Mouse (Mus musculus) stomach, postnatal 0 days (tissue): ENCODE data around the gene Peg10. TPM values are rescaled to one million over a fixed set of nuclear protein-coding genes. Genes with fewer than 3 reads are reported as not detected.

ENCODE experiments used
- ATAC-seq: fragments of 200-750 bp; cut with Nextera tagmentation; 2 replicates; pipeline ENCODE4 v1.8.0; 2017; ENCODE audit not compliant: low FRiP score, low TSS enrichment
- DNase-seq: peaks from one replicate; pipeline ENCODE4 v3.0.0-alpha.2; 2016; ENCODE audit warnings: low spot score
- H3K27ac ChIP-seq: fragments of 300-500 bp; sonication (generic); replicated peaks from 2 replicates; pipeline ENCODE4 v1.5.1; 2014; ENCODE audit warnings: mild to moderate bottlenecking, control low read depth
- H3K27me3 ChIP-seq: fragments of 300-500 bp; sonication (generic); 2 replicates; pipeline ENCODE4 v1.6.1; 2014; ENCODE audit warnings: low read length; ENCODE audit not compliant: control insufficient read depth, insufficient read depth
- H3K36me3 ChIP-seq: fragments of 300-500 bp; sonication (generic); 2 replicates; pipeline ENCODE4 v1.6.1; 2014; ENCODE audit warnings: low read length, mixed read lengths; ENCODE audit not compliant: control insufficient read depth, insufficient read depth
- H3K4me1 ChIP-seq: fragments of 300-500 bp; sonication (generic); replicated peaks from 2 replicates; pipeline ENCODE4 v1.6.1; 2014; ENCODE audit warnings: antibody characterized with exemption; ENCODE audit not compliant: control insufficient read depth, insufficient read depth
- H3K4me2 ChIP-seq: fragments of 300-500 bp; sonication (generic); replicated peaks from 2 replicates; pipeline ENCODE4 v1.6.1; 2014; ENCODE audit warnings: low read depth, mild to moderate bottlenecking, control low read depth, moderate library complexity
- H3K4me3 ChIP-seq: fragments of 300-500 bp; sonication (generic); 2 replicates; pipeline ENCODE4 v1.5.1; 2014; ENCODE audit warnings: low read depth, low read length, control low read depth
- H3K9ac ChIP-seq: fragments of 300-500 bp; sonication (generic); 2 replicates; pipeline ENCODE4 v1.6.1; 2014; ENCODE audit warnings: mild to moderate bottlenecking, low read length, control low read depth, mixed read lengths
- H3K9me3 ChIP-seq: fragments of 300-500 bp; sonication (generic); 2 replicates; pipeline ENCODE4 v1.6.1; 2016; ENCODE audit warnings: low read length; ENCODE audit not compliant: control insufficient read depth
- CTCF ChIP-seq: IDR thresholded peaks from 2 replicates; pipeline ENCODE4 v1.5.1; 2016; ENCODE audit warnings: antibody characterized with exemption, low read depth, mild to moderate bottlenecking, moderate library complexity
- EP300 ChIP-seq: optimal IDR thresholded peaks from 2 replicates; pipeline ENCODE3; 2016; ENCODE audit warnings: antibody characterized with exemption
- WGBS: fragments of 180-500 bp; shearing (Covaris S2); extraction: QIAGEN DNeasy Blood & Tissue Kit; methylation state at CpG from one replicate; pipeline ENCODE4 v1.1.7; 2014; 5-methylcytosine and 5-hydroxymethylcytosine counted together
- polyA plus RNA-seq: library from polyadenylated mRNA; unstranded; fragments of >200 nt; fragmentation: Nextera tagmentation; extraction: Ambion mirVana; gene quantifications from 2 replicates; pipeline ENCODE4 v1.2.1, GENCODE M21; 2015

Gene Peg10
- polyA plus RNA-seq, 1 experiment from 2014 or later = 0.55 TPM

DNA sequence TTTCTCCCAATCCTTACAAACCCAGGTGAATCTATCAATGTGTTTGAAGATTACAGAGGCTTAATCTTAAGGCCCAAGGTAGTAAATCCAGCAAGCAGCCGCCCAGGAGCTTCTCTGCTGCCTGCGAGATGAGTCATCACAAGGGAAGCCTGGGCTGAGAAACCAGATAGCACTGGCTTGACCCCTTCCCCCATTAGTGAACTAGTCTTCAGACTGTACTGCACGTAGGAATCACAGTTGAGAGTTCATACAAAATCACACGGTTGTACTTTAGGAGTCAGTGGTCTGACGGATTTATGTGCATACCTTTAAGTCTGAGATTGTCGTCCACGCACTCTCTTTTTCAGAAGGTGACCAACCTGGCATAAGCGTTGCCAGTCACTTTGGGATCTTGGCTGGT lies 13.9 kb upstream of the Peg10 start:
- H3K27me3 ChIP-seq = no peaks in the 10 kb centered on the region
- no peaks in the 10 kb centered on the region for H3K36me3 ChIP-seq
- ATAC-seq (no peak), DNase-seq (no peak)
- no peak overlapping the region for H3K9ac ChIP-seq
- no peaks in the 10 kb centered on the region for H3K9me3 ChIP-seq
- 57% methylated on average over 8 of the region's 8 CpGs for WGBS
- no peak overlapping the region for H3K27ac ChIP-seq
- no peak overlapping the region for H3K4me2 ChIP-seq
- TF ChIP-seq EP300 = no peak
- TF ChIP-seq CTCF = no peak
- H3K4me3 ChIP-seq = no peak overlapping the region
- no peaks in the 10 kb centered on the region for H3K4me1 ChIP-seq

DNA sequence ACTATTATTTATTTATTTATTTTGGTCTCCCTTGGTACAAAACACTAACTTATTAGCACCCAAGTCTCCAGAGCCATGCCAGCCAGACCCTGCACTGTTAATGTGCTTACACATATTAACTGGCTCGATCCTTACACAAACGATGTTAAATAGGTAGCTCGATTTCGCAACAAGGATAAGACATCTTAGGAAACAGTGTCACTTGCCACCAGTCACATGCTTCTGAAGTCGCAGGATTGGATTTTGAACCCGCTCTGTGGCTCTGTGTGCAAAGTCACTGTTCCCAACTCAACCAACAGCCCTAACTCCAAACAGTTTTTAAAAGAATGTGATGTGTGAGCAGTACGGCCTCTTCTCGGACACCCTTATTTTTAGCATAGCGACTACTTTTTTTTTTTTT lies 10.7 kb upstream of the Peg10 start:
- Histone ChIP-seq H3K27me3 (no peaks in the 10 kb centered on the region), H3K27ac (no peak overlapping the region), H3K4me2 (no peak overlapping the region), H3K4me3 (no peak overlapping the region), H3K4me1 (no peaks in the 10 kb centered on the region), H3K9ac (no peak overlapping the region), H3K9me3 (no peaks in the 10 kb centered on the region), H3K36me3 (no peaks in the 10 kb centered on the region)
- WGBS = 85% methylated on average over 9 of the region's 9 CpGs
- DNase-seq (no peak), ATAC-seq (no peak)
- no peak for TF ChIP-seq EP300
- no peak for TF ChIP-seq CTCF

DNA sequence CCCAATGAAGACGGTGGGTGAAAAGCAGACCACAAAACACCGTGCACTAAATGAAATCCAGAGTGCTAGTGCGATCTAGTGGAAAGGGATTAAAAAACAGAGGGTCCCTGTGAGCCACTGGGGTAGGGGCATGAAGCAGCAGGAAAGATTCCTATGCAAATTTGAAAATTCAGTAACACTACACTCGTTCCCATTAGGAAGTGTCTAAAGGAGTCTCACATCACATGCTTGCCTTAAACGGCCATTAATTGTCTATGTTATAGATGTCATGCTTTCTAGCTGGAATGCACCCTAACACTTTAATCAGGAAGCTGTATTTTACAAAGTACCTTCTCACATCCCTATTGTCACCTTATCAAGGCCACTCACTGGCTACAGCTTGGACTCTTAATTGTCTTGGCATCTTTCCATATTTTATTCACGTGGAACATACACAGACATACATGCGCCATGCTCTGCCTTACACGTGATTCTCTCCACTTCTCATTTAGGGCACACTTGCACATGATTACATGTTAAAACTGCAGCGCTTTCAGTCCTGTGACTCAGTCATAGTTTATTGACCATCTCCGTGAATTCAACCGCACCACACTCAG lies 9.0 kb upstream of the Peg10 start:
- Histone ChIP-seq H3K36me3 (no peaks in the 10 kb centered on the region), H3K9ac (no peak overlapping the region), H3K4me2 (no peak overlapping the region), H3K9me3 (no peaks in the 10 kb centered on the region), H3K27me3 (no peaks in the 10 kb centered on the region), H3K27ac (no peak overlapping the region), H3K4me1 (no peaks in the 10 kb centered on the region), H3K4me3 (no peak overlapping the region)
- 68% methylated on average over 11 of the region's 11 CpGs for WGBS
- no peak for DNase-seq
- ATAC-seq = no peak
- TF ChIP-seq EP300 = no peak
- no peak for TF ChIP-seq CTCF

DNA sequence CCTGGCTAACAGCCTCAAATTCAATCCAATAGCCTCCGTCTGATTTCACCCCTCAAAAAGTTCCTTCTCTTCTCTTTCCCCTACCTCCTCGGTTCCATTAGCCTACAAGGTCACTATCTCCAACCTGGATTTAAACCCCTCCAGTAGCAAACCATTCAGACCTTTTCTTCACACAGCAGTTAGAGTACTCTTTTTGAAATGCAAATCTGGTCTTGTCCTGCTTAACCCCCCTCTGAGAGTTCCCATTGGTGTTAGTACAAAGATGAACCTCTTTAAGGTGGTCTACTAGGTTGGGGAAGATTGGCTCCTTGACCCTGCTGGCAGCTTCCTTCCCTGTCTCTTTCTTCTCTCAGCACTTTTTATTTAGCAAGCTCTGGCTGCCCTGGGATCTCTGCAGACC lies 8.4 kb upstream of the Peg10 start:
- H3K27me3 ChIP-seq = no peaks in the 10 kb centered on the region
- no peak overlapping the region for H3K9ac ChIP-seq
- DNase-seq (no peak), ATAC-seq (no peak)
- no peak overlapping the region for H3K27ac ChIP-seq
- H3K4me3 ChIP-seq = no peak overlapping the region
- no peaks in the 10 kb centered on the region for H3K36me3 ChIP-seq
- no peak overlapping the region for H3K4me2 ChIP-seq
- no peaks in the 10 kb centered on the region for H3K9me3 ChIP-seq
- TF ChIP-seq EP300 = no peak
- WGBS = 58% methylated on average over 2 of the region's 2 CpGs
- H3K4me1 ChIP-seq = no peaks in the 10 kb centered on the region

DNA sequence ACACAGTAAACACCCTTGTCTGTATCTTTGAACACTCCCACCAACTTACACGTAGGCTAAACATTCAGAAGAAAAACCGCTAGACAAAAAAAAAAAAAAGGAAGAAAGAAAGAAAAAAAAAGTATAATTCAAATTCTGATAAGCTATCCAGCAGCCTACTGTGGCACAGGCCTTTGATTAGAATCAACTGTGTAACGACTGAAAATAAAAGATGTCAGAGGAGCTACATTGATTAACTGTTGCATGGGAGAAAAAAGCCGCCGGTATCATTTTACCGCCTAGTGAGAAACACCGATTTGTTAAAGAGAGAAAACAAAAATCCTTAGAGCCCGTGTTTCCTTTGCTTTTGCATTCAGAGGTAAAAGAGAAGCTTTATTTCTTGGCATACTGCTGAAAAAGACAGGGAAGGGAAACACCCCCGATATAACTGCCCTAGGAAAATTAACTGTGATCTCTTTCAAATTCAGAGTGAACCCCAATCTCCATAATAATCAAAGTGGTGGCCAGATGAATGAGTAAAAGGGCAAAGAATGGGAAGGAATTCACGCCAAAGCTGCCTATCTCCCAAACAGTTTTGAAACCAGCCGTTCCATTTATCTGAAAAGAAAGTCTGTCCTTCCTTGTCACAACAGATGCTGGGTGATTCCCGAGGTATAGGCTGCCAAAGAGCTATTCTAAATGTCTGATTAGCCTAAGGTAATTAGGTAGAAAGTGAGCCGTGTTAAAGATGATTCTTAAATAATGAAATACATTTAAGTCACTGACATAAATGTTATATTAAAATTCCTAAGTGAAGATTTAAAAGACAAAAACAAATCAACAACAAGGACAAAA lies 7.4 kb upstream of the Peg10 start:
- DNase-seq = no peak
- Histone ChIP-seq H3K36me3 (no peaks in the 10 kb centered on the region), H3K9ac (no peak overlapping the region), H3K4me3 (no peak overlapping the region), H3K27me3 (no peaks in the 10 kb centered on the region), H3K27ac (no peak overlapping the region), H3K9me3 (no peaks in the 10 kb centered on the region), H3K4me1 (no peaks in the 10 kb centered on the region), H3K4me2 (no peak overlapping the region)
- ATAC-seq = no peak
- TF ChIP-seq CTCF (no peak), EP300 (no peak)
- WGBS = 38% methylated on average over 13 of the region's 13 CpGs

DNA sequence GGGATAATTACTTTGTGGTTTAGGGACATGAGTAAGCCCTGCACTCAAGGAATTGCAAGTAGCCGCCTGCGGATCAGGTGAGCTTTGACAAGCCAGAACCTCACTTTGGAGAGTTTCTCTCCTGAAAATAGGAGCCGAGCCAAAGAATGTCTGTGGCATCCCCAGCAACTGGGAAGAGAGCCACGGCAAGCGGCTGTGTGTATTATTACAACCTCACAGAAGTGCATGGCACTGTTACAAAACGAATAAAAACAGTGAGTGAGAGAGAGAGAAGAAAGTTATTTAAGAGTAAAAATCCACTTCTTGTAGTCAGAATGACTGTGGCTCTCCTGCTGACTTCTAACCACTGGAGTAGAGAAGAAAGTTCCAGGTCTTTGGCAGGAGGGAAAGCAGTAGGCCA lies 6.6 kb upstream of the Peg10 start:
- Histone ChIP-seq H3K4me3 (no peak overlapping the region), H3K9ac (no peak overlapping the region), H3K9me3 (no peaks in the 10 kb centered on the region), H3K4me2 (no peak overlapping the region), H3K36me3 (no peaks in the 10 kb centered on the region), H3K27ac (no peak overlapping the region), H3K4me1 (no peaks in the 10 kb centered on the region), H3K27me3 (no peaks in the 10 kb centered on the region)
- DNase-seq (no peak), ATAC-seq (no peak)
- TF ChIP-seq EP300 = no peak
- WGBS = 23% methylated on average over 6 of the region's 6 CpGs
